Mouse (Mus musculus): ENCODE measurements around the gene E130308A19Rik.

The E130308A19Rik gene

DNA sequence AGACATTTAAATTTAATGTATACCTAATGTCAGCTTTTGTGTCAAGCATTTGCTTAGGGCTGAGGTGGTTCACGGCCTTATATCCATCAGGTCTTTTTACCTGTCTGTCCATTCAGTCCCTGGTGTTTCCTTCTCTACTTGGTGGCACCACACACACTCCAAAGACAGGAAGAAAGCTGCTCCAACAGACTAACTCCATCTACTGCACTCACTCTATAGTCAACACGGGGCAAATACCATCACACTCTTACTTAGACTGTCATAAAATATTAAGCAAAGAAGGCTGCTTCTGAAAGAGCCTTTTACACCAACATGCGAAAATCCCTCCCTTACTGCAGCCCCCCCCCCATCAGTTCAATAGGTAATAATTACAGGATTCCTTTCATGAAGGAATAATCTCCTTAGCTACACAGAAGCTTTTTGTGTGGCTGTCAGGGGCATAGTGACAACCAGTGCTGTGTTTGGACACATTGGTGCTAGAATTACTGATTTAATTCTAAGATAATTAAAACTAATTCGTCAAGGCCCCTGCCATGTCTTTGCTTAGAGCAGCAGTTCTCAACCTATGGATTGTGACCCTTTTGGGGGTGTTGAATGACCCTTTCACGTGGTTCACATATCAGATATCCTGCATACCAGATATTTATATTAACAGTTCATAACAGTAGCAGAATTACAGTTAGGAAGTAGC lies 101.3 kb downstream of the E130308A19Rik start:
- no peak for DNase-seq (ENCODE audit: low spot score in 2 of 2)

DNA sequence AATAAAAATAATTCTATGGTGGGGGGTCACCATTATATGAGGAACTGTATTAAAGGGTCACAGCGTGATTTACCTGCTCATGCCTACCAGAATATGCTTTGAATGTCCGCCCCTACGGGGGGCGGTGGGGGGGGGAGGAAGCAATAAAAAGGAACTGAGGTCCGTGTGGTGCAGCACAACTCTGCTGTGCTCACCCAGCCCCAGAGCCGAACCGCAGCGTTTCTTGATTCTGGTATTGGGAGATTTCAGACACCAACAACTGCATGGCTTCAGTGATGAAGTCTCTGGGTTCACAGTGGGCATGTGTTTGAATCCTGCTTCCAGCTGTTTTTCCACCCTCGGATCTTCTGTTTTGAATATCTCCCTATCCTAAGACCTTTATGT lies 101.9 kb downstream of the E130308A19Rik start:
- no peak for DNase-seq (ENCODE audit: low spot score in 2 of 2)

DNA sequence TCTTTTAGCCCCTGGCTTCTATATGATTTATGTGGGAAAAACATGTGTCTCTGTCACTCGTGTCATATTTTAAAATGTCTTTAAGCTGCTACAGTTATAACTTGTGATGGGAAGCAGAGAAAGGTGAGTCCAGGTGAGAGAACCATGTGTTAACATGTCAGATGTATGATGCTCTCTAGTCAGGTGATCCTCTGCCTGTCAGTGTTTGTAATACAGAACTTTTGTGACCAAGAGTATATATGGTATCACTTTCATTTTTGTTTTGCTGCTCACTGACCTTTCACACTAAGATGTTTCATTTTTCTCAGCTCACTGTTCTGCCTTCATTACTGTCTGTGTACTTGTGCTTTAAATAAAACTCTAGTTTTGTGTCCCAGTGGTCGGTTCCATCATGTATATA lies 102.8 kb downstream of the E130308A19Rik start:
- no peak for DNase-seq (ENCODE audit: low spot score in 2 of 2)

DNA sequence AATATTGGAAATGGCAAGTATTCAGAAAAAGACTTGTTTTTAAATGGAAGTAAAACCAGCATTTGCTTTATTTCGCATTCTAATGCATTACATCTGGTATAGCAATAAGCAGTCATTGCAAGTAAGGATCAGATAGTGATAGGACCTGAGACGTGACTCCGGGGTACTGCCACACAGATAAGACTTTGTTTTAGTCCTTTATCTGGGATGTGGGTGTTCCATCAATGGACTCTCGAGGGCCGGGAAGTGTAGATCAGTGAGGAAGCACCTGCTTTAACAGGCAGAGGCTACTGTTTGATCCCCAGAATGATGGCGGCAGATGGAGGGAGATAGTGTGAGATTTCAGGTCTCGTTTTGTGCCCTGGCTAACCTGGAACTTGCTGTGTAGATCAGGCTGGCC lies 105.5 kb downstream of the E130308A19Rik start:
- DNase-seq (ENCODE audit: low spot score in 2 of 2): no peak

DNA sequence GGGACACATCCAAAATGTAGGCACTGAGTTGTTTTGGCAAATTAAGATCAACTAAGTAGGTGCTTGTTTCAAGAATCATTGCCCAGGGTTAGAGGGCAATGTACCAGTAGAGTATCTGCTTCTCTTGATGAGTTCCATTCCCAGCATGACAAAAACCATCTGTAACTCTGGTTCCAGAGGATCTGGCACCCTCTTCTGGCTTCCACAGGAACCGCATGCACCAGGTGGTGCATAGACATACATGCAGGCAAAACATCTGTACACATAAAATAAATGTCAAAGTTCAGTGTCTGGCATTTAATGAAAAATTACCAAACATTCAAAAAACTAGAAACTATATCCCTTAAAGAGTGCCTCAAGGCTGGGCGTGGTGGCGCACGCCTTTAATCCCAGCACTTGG lies 113.3 kb downstream of the E130308A19Rik start:
- no peak for DNase-seq (ENCODE audit: low spot score in 2 of 2)

DNA sequence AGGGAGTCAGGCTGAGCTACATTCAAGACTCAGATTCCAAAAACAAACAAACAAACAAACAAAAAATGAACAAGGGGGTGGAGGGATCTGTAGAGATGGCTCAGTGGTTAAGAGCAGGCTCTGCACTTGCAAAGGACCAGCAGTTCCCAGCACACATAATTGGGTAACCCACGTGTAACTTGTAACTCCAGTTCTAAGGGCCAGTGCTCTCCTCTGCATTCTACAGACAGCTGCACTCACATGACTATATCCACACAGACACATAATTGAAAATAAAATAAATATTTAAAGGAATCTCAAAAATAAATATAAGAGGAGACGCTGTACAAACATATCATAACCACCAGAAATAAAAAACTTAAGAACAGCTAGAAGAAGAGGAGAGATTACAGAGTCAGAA lies 113.9 kb downstream of the E130308A19Rik start:
- DNase-seq (ENCODE audit: low spot score in 2 of 2): no peak

DNA sequence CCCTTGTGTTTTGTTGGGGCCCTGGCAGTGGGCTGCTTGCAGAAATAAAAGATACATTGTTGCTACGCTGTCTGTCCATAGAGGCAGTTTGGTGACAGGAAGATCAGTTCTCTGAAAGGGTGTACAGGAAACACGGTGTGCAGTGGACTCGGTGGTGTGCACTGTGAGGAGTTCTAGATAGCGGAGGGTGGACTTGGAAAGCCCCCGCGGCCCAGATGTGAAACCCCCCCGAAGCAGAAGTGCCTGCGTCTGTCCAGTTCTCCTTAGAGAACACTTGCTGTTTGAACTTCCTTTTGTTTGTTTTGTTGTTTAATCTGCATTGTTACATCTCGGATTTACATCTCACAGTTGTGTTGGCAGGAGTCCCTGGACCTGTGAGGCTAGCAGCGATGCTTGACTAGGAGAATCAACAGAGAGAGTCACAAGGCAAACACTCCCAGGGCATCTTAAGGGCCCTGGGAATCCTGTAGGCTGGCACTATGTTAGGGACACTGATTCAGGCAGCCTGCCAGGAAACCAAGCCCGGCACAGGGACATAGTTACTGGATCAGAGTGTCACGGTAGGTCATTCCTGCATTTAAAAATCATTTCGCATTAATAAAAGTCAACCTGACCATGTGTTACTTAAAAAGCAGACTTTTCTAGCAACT lies 127.6 kb downstream of the E130308A19Rik start:
- peak; percentile 50 to 59 for DNase-seq (ENCODE audit: low spot score in 2 of 2)

DNA sequence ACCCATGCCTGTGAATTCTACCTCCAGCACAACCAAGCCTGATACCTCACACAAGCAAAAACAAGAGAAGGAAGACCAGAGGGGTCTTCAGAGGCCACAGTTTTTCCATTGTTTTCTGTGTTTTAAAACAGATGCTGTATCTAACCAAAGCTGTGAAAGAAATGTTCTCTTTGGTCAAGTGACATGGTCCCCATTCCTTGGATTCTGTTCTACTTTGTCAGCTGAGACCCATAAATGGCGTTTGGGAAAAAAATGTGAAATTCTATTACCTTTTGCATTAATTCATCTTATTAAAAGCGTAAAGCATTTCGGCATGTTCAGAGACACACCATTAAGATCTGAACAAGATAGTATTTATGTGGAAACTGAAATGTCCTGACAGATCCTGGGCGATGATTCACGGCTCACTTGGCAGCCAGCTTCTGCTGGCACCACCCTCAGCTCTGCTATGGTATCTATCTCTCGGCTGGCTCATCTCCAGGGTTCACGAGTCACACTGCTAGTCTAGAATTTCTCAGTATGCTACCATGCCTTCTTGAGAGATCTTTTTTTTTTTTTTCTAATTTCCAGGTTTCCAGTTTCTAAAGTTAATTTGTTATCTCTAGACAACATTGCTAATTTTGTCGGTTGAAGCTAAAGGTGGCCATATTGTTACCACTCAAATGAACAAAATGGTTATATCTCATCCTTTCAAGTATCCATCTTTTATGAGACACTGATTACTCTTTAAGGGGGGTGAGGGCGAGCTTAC lies 130.5 kb downstream of the E130308A19Rik start:
- peak; percentile 32 to 75 for DNase-seq (ENCODE audit: low spot score in 2 of 2)

DNA sequence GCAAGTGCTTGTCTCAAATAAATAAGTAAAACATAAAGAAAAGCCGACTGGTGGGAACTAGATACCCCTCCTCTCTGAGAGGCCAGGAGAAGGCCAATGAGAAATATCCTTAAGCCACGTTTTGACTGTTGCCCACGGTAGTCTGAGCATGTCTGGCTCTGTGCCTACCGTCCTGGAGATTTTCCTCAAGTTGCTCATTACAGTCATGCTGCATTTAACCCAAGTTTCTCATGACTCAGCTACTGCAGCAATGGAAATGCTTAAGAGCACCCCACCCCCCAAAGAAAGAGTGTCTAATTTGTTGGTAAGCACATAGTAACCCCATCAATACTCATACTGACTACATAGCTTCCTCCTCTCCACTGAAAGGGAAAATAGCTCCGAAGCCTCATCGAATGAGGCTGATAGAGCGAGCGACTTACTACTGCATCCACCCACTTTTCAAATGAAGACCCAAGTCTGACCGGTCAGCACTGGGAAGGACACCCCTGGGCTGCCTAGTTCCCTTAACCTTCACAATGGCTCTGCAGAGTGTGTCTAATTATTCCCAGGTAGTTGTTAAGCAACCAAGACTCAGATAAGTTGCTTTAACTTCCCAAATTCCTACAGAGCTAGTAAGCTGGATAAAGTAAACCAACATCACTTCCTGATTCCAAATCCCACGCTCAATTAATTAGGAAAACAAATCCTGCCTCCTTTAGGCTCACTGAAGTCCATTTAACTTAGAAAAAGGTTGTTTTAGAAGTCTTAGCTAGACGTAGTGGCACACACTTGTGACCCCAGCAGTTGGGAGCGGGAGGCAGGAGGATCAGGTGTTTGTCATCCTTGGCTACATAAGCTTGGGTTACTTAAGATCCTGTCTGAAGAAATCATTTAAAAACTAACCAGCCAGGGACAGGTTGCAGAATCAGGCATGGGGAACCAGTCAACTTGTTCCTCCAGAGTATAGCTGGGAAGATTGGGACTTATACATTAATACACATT lies 131.7 kb downstream of the E130308A19Rik start:
- DNase-seq (ENCODE audit: low spot score in 2 of 2): no peak

DNA sequence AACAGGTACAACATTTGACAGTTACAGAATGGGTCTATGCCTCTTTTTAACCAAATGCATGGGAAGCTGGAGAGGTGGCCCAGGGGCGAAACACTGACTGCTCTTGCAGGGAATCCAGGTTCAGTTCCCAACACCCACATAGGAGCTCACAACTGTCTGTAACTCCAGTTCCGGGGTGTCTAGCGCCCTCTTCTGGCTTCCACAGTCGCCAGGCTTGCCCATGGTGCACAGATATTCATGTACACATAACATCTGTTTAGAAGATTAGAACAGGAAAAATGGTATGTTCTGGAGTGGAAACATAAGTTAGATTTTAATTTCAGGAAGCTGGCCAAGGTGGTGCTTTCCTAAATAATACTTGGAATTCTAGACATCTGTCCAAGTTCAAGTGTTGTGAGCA lies 134.0 kb downstream of the E130308A19Rik start:
- no peak for DNase-seq (ENCODE audit: low spot score in 2 of 2)

DNA sequence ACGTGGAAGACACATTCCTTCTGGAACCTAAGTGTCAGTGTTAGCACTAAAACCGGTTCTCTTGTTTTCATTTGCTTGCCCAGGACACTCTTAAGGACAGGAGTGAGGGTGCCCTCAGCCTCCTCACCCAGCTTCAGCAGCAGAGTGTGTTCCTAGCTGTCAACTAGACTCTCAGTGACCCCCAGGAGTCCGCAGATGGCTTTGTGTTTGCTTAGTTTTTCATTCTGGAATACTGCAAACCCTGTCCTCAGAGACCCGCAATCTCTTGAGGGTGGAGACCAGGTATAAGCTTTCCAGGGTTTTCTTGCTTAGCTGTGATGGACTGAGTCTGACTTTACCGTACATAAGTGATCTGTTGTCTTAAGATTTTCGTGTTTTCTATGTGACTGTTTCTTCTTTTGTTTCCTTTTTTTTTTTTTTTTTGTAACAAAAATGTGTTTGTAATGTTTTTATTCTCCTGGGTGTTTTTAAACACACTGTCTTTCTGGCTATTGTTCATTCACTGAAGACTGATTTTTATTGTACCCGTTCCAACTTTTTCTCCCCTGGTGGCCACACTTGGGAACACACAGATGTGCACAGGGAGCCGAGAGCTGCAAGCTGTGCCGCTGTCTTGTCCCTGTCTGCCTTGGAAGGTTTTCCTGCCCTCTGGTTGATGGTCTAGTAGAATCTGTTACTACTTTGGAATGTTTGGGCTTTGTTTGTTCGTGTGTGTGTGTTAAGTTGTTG lies 134.8 kb downstream of the E130308A19Rik start:
- peak in 1 of 2 experiments; percentile 54 for DNase-seq (ENCODE audit: low spot score in 2 of 2)

DNA sequence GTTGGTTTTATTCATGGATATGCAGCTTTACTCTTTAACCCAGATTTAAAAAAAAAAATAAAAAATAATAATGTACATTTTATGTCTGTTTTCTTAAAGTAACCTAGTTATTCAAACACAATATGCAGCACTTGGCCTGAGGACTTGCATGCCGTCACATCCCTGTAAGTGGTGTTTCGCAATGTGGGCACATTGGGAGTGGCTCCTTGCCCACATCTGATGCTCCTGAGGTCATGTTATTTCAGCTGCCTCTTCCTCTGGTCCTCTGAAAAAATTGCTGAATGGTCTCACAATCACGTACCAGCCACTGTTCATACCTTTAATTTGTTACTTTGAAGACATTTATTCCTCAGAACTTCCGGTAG lies 135.3 kb downstream of the E130308A19Rik start:
- peak in 1 of 2 experiments; percentile 54 for DNase-seq (ENCODE audit: low spot score in 2 of 2)

DNA sequence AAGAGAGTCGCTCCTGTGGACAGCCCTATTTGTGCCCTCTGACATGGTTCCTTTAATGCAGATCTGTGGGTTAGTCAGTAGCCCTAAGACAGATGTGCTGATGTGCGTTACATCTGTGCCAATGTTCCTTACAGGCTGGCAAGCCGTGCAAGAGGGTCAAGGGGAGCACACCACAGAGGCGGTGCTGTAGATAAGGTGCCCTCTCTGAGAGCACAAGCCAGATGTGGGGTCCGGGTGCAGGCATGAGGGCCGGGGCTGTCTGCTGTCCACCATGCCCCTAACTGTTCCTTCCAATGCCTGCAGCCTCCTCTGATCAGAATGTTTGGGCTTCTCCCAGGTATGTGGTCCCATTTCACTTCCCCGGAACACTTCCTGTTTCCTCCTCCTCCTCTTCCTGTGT lies 138.9 kb downstream of the E130308A19Rik start:
- DNase-seq (ENCODE audit: low spot score in 2 of 2): no peak

DNA sequence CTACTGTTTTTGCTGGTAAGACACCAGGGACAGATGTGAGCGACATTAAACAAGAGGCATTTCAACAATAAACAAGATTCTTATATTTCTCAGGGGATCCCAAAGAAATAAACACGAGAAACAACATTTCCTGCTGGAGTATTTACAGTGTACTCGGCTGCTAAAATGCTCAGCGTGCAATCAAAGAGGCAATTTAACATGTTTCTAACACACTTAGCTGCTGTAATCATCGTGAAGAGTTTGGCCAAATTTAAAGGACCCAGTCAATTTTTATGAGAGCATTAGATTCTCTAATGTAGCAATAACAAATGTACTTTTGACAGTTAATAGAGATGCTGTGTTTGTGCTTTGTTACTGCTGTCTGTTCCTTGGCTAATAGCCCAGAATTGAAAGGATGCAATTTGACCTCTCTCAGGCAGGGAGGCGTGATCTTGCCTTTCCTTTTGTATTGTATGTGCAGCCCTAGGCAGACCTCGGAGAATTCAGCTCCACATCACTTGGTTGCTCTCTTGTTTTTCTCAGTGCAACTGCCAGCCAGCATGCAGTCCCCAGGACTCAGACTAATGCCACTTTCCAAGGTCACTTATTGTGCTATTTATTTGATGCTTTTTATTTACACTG lies 139.5 kb downstream of the E130308A19Rik start:
- peak in 1 of 2 experiments; percentile 24 for DNase-seq (ENCODE audit: low spot score in 2 of 2)

DNA sequence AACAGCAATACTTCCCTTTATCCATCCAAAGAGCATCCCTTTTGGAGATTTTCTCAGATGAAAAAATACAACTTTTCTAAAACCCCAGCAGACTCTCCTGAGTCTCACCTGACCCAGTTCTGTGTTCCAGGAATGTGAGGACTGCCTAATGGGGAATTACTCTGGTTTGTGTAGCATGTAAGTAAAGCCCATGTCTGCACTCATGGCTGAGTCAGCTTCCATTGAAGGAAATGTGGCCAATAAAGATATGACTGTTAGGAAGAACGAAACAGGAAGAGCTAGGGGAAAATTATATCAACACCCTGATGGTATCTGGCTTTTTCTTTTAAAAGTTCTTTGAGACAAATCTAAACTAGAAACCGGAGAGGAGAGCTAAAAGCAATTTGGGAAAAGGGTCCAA lies 141.7 kb downstream of the E130308A19Rik start:
- no peak for DNase-seq (ENCODE audit: low spot score in 2 of 2)

DNA sequence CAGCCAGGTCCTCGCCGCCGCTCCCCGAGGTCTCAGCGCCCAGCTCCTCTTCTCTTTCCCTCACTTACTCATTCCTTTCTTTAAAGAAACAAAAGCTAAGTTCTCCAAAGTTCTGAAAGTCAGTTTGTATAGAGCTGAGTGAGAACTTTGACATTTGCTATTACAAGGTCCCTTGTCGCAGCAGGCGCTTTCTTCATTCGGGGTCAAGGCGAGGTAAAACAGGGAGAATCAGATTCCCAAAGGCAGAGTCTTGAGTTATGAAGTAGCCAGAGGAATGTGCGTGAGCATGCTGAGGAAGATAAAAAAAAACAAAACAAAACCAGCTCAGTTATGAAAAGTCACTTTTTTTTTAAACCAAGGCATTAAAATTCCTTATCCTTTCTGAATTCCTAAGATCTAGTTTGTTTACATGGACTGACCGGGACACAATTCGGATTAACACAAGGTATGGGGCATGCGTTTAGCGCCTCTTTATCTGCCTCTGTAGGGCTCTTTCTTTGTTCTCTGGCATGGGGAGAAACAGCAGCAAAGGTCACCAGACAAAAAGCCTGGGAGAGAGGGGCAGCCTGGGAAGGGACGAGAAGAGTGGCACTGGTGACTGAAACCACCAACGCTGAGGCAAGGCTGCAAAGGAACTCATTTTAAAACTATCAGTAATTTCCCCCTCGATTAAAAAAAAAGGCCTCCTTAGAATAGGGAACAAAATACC lies 146.3 kb downstream of the E130308A19Rik start:
- no peak for DNase-seq (ENCODE audit: low spot score in 2 of 2)

DNA sequence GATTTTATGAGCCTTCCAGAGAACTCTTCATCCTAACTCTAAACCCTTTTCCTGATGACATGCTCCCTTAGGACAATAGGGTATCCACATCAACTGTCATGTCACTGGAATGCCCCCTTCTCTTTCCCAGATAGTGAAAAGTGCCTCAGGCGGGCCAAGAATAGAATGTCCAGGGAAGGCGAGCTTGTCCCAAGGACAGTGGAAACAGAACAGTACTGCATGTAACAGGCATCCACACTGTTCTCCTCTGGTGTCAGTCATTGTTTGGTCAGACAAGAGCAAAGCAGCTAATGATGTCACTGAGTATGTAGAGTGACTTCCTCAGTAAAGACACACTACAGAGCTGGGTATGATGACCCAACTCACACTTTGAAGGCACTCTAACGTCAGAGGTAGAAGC lies 151.8 kb downstream of the E130308A19Rik start:
- DNase-seq (ENCODE audit: low spot score in 2 of 2): no peak

DNA sequence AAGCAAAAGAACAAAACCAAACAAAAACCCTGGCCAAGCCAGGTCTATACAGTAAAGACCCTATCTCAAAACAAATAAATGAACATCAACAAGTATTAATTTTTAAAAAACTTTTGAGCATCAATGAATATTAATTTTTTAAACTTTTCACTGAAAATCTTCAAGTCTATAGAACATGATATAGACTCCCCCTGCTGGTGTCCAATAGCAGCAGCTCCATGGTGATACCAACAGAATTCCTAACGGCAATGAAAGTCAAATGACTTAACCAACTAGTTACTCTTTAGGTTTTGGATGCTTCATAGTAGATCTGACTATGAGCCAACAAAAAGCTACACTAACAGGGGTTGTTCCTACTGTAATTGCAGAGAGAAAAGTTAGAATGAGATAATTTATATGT lies 154.6 kb downstream of the E130308A19Rik start:
- no peak for DNase-seq (ENCODE audit: low spot score in 2 of 2)

DNA sequence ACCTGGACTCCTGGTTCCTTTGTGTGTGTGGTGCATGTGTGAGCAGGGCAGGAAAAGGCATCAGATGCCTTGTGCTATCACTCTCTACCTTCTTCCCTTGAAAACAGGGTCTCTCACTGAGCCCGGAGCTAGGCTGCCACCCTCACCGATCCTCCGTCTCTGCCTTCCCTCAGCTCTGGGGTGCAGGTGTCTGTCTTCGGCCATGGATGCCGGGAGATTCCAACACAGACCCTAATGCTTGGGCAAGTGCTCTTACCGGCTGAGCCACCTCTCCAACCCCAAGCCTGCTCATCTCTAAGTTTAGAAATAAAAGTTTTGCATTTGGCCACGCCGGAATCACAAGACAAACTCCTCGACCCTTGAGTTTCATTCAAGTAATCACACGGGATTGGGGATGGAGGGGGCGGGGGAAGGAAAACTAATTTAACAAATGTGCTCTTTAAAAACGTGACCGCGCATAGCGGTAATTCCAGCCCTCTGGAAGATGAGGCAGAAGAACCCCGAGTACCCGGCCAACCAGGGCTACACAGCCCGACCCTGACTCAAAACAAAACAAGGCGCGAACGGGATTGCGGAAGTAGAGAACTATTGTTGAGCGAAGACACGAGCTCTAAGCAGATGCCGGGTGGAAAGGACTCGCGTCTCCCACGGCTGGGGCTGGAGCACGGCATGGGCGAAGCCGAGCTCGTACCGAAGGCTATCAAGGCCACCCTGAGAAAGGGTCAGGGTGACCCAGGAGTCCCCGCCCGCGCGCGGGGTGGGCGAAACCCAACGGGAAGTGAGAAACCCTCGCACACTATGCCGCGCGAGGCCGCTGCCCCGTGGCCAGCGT lies 157.1 kb downstream of the E130308A19Rik start:
- peak in 1 of 2 experiments; percentile 40 for DNase-seq (ENCODE audit: low spot score in 2 of 2)

All from heart, adult 9 months (tissue).